Mouse (Mus musculus) cerebellum, postnatal 14 days (tissue): ENCODE data around the gene Cnpy4.
"Not testable (repeated sequence)": the region's sequence is repeated elsewhere in the genome, so short reads cannot be mapped to it uniquely, and the experiment has no call there.

Experiments
- DNase-seq, 2 experiments: peaks; one replicate each; pipeline ENCODE4 v3.0.0; 2021; ENCODE audit warnings: mixed read lengths in 2 of 2

Gene Cnpy4

DNA sequence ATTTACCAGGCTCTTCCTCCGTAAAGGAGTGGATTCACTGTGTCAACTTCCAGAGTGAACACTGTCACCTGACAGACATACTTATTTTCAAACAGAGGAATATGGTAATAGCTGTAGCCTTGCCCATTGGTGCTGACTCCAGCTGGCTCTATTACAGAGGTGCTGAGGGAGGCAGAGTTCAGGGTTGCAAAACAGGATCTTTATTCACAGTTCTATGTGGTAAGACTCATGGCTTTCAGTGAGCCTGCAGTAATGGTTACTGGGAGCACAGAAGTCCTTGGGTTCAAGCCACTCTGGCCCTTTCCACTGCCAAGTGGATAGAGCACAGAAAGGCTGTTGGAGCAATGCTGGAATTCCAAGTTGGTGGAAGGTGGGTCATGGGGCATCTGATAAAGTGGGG lies 20.0 kb downstream of the Cnpy4 start:
- no peak for DNase-seq

DNA sequence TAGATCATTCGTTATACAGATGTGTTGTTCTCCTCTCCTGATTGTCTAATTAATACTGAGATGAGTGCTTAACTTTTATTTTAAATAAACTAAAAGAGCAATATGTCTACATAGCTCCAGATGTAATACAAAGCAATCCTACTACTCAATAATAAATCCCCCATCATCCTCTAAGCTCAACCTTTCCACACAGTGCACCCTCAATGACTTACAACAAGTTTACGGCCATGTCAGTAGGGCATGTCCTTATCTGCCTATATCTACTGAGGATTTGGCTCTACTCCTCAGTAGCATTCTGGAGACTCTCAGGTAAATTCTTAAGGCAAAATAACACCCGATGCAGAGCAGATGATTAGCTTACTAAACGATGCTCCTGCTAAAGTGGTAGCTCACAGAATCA lies 20.6 kb downstream of the Cnpy4 start:
- DNase-seq: no peak

DNA sequence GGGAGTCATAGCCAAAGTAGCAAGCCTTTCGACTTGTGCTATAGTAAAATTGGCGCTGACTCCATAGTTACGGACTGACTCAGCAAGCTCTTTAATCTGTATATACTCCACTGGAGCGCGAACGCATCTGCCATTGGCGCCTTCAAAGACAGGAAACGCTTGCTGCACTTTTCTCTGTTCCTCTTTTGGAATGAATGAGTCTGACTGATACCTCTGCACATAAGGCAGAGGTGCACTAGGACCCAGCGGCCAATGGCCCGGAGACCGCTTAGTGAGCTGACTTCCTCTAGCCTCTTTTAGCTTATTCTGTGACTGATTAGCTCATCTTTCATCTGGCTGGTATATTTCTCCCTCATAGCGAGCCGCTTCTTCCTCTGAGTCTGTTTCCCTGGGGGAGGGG lies 29.3 kb downstream of the Cnpy4 start:
- not testable (repeated sequence) for DNase-seq

DNA sequence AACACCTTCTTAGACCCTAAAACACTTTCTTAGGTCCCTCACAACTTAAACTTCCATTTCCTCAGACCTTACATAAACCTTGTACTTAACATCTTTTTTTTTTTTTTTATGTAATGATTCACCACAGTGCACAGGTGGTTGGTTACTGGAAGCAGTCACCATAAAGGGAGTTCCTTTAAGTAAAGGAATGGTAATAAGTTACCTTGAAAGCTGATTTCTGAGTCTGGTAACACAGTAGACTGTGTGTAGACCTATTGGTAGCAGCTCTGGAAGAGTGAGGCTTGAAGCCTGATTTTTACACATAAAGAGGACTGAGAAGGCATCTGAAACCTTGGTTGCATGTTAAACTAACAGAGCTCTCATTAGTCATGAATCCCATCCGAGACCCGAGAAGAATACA lies 32.6 kb downstream of the Cnpy4 start:
- DNase-seq: no peak

DNA sequence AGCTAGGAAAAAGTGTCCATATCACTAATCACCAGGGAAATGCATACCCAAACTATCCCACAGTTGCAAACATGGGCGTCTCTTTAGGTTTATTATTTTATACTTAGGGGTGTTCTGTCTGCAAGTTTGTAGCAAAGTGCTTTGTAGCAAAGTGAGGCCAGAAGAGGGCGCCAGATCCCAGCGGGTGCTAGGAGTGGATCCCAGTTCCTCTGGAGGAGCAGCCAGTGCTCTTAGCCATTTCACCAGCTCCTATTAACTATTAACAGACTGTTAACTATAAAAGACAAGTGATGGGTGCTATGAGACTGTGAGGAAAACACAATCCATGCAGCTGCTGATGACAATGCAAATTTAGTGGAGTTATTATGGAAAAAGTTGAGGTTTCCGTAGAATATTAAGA lies 34.8 kb downstream of the Cnpy4 start:
- peak; percentile 85 to 94 for DNase-seq

DNA sequence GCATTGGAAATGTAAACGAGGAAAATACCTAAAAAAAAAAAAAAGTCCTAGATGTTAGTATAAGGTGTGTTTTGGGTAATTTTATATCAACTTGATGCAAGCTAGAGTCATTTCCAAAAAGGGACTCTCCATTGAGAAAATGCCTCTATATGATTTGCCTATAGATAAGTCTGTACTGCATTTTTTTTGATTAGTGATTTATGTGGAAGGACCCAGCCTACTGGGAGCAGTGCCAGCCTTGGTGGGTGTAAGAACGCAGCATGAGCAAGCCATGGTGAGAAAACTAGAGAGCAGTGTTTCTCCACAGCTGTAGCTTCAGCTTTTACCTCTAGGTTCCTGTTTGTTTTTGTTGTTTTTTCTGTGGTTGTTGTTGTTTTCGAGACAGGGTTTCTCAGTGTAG lies 36.0 kb downstream of the Cnpy4 start:
- no peak for DNase-seq

DNA sequence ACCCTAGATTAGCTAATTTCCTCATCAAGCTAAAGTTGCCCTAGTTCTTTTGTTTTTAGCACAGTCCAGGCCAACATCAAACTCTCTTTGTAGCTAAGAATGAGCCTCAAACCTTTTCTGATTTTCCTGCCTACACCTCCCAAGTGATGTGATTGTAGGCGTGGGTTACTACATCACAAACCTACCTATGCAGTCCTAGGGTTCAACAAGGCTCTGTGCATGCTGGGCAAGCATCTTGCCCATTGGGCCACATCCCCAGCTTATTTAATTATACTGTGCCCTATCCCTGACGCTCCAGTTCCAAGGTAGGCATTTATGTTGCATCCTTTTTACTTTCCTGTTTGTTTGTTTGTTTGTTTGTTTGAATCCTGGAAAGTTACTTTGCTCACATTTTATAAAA lies 38.4 kb downstream of the Cnpy4 start, which contains the start of gene Nxpe5:
Gene Nxpe5 (plus strand): TSS at position 199 of the 400 bp plus-strand sequence.
- no peak for DNase-seq

DNA sequence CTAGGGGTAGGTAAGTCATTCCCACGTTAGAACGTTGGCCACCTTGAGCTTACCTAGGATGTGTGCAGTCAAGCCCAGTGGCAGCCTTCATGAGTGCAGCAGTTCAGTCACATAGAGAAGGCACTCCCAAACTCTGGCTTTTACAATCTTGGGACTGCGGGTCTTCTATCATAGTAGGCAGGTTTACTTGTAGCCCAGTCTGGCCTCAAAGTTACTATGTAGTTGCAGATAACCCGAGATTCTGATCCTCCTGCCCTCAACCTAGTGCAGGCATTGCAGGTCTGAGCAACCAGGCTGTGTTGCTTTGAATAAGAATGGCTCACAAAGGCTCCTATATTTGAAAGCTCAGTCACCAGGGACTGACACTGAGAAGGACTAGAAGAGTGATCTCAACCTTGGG lies 39.2 kb downstream of the Cnpy4 start:
- no peak for DNase-seq

DNA sequence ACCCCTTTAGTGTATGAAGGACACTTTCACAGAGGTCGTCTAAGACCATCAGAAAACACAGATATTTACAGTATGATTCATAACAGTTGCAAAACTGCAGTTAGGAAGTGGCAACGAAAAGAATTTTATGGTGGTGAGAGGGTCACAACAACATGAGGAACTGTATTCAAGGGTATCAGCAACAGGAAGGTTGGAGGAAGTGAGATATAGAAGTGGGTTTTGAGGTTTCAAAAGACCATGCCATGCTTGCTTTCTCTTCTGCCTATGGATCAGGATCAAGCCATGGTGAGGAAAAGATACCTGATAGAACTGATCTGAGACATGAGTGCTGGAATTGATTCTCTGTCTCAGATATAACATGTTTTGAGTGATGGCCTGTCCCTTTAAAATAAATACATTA lies 40.1 kb downstream of the Cnpy4 start:
- no peak for DNase-seq

DNA sequence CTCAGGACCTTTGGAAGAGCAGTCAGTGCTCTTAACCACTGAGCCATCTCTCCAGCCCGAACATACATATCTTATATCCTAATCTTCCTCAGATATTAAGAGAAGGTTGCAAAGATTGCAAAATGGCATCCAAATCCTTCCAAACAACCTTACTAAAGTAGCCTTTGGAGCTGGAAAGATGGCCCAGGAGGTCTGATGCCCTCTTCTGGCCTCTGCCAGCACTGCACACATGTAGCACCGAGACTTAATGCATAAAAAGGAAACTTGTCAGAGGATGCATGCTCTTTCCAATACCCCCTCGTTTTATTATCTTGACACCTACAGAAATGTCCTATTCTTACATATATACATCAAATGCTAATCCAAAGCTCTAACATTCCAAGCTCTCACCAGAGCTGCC lies 40.7 kb downstream of the Cnpy4 start:
- peak; percentile 56 to 71 for DNase-seq

DNA sequence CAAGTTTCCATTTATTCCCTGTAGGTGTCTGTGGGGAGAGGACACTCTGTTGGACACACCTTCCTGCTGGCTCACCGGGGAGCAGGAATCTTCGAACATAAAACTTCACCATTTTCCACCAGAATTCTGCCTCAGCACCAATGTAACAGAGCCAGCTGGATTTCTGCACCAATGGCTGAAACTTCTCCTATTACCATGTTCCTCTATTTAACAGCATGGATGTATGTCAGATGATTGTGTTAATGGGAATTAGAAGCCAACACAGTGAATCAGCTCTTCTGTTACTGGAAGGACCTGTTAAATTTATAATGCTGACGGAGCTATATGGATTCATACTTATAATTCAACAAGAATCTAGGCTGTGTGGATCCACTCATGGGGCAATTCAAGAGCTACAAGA lies 42.2 kb downstream of the Cnpy4 start:
- DNase-seq: no peak

DNA sequence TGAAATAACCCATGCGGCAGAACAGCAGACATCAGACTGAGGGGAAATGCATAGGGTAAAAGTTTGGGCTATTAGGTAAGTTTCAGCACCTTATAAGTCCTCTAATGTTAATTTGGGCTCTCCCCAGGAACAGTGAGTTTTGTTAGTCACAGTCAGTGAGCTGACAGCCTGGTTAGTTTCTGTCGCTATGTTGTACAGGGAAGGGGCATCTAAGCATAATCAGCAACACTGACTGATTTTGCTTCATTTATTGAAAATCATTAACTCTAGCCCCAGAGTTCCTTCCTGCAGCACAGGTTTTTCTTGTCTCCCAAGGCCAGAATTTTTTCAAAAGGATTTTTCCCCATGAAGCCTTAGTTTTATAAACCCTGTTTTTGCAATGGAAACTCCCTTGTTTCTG lies 46.5 kb downstream of the Cnpy4 start:
- DNase-seq: no peak

DNA sequence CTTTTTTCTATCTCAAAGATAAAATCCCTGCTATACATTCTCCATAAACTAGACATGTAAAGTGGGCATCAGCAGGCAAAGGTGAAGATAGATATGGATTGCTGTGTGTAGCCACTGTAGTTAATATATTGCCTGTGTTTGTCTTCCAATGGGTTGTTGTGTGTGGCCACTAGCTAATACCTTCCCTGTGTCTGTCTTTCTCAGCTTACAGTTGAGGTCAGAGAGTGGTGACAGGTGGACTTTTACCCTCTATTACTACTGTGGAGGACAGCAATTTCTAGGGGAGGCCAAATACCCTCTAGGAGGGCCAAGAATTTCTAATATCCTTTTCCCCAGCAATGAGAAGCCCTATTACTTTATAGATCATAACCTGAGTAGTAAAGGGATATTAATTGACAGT lies 46.9 kb downstream of the Cnpy4 start:
- no peak for DNase-seq

DNA sequence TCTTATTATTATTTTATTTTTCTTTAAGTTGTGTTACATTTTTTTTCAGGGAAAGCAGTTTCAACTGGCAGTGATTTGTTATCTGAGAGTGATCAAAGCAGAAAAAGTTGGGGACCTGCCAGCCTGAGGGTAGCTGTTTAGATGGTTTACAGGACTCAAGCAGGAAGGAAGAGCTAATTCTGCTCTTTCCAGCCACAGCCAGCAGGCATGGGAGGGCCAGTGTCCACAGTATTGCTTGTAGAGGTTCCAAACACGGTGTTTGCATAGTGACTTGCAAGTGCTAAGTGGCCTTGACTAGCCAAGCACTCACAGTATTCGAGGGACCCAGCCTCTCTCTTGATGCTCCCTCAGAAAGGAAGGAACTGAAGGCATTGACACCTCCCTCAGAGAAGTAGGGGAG lies 54.2 kb downstream of the Cnpy4 start:
- no peak for DNase-seq
